Mouse (Mus musculus) R1 (cell line): Measurements from ENCODE around the gene Bend5.

Source experiments
- DNase-seq: peaks from one replicate; pipeline ENCODE4 v3.0.0-alpha.2; 2018; ENCODE audit warnings: low read depth, low spot score

The Bend5 gene

GRCm38 (mm10) chr4:111485189-111485588 lies 70.4 kb downstream of the Bend5 start:
- no peak for DNase-seq

GRCm38 (mm10) chr4:111486187-111486586 lies 71.4 kb downstream of the Bend5 start:
- no peak for DNase-seq

GRCm38 (mm10) chr4:111487233-111487843 lies 72.5 kb downstream of the Bend5 start:
- DNase-seq, result no peak

GRCm38 (mm10) chr4:111493750-111494404 lies 79.1 kb downstream of the Bend5 start:
- DNase-seq, result peak; percentile 41

GRCm38 (mm10) chr4:111495949-111496348 lies 81.1 kb downstream of the Bend5 start:
- DNase-seq, result peak; percentile 66

- DNase-seq, result no peak
These were observed 83.9 kb downstream of the Bend5 start for GRCm38 (mm10) chr4:111498751-111499150.

- DNase-seq, result no peak
These were observed 86.6 kb downstream of the Bend5 start for GRCm38 (mm10) chr4:111501441-111501840.

- no peak for DNase-seq
These were observed 88.3 kb downstream of the Bend5 start for GRCm38 (mm10) chr4:111502965-111503727.

- DNase-seq, result no peak
These were observed 90.1 kb downstream of the Bend5 start for GRCm38 (mm10) chr4:111504952-111505351.
